Mouse (Mus musculus) limb, embryonic 11.5 days (tissue): ENCODE measurements around the gene Ptpa. TPM values are rescaled to one million over a fixed set of nuclear protein-coding genes. Genes with fewer than 3 reads are reported as not detected.
A peak's percentile ranks its signal among the peaks of the same experiment; 100 is the strongest.
"Not testable (repeated sequence)": the region's sequence is repeated elsewhere in the genome, so short reads cannot be mapped to it uniquely, and the experiment has no call there.

Experiments
- ATAC-seq: fragments of 200-750 bp; cut with Nextera tagmentation; 2 replicates; pipeline ENCODE4 v1.8.0; 2017; ENCODE audit warnings: low read depth; ENCODE audit not compliant: insufficient number of reproducible peaks, low FRiP score, low TSS enrichment
- DNase-seq: peaks from one replicate; pipeline ENCODE4 v3.0.0-alpha.2; 2015; ENCODE audit warnings: low spot score
- H3K27ac ChIP-seq: fragments of 300-500 bp; sonication (generic); replicated peaks from 2 replicates; pipeline ENCODE4 v1.5.1; 2014; ENCODE audit warnings: low read depth, mild to moderate bottlenecking, low read length
- H3K27me3 ChIP-seq: fragments of 300-500 bp; sonication (generic); 2 replicates; pipeline ENCODE4 v1.6.1; 2014; ENCODE audit warnings: mild to moderate bottlenecking, low read length, mixed read lengths; ENCODE audit not compliant: control insufficient read depth, insufficient read depth
- H3K36me3 ChIP-seq: fragments of 300-500 bp; sonication (generic); 2 replicates; pipeline ENCODE4 v1.6.1; 2014; ENCODE audit warnings: mild to moderate bottlenecking, low read length, moderate library complexity, mixed read lengths; ENCODE audit not compliant: control insufficient read depth, insufficient read depth
- H3K4me1 ChIP-seq: fragments of 300-500 bp; sonication (generic); 2 replicates; pipeline ENCODE4 v1.6.1; 2014; ENCODE audit warnings: low read length, mixed read lengths; ENCODE audit not compliant: control insufficient read depth, insufficient read depth
- H3K4me2 ChIP-seq: fragments of 300-500 bp; sonication (generic); 2 replicates; pipeline ENCODE4 v1.6.1; 2014; ENCODE audit warnings: low read depth, mild to moderate bottlenecking, moderate library complexity; ENCODE audit not compliant: severe bottlenecking
- H3K4me3 ChIP-seq: fragments of 300-500 bp; sonication (generic); 2 replicates; pipeline ENCODE4 v1.5.1; 2014; ENCODE audit warnings: low read depth, low read length
- H3K9ac ChIP-seq: fragments of 300-500 bp; sonication (generic); 2 replicates; pipeline ENCODE4 v1.6.1; 2014; ENCODE audit warnings: mild to moderate bottlenecking, low read length
- H3K9me3 ChIP-seq: fragments of 300-500 bp; sonication (generic); 2 replicates; pipeline ENCODE4 v1.6.1; 2016; ENCODE audit warnings: low read length; ENCODE audit not compliant: control insufficient read depth
- WGBS: fragments of 180-500 bp; shearing (Covaris S2); extraction: QIAGEN DNeasy Blood & Tissue Kit; methylation state at CpG from one replicate; pipeline ENCODE4 v1.1.7; 2014; 5-methylcytosine and 5-hydroxymethylcytosine counted together
- polyA plus RNA-seq: library from polyadenylated mRNA; unstranded; fragments of >200 nt; fragmentation: Nextera tagmentation; extraction: Ambion mirVana; gene quantifications from 2 replicates; pipeline ENCODE4 v1.2.1, GENCODE M21; 2014

The Ptpa gene
- polyA plus RNA-seq, 1 experiment from 2014 or later = 83.3 TPM

DNA sequence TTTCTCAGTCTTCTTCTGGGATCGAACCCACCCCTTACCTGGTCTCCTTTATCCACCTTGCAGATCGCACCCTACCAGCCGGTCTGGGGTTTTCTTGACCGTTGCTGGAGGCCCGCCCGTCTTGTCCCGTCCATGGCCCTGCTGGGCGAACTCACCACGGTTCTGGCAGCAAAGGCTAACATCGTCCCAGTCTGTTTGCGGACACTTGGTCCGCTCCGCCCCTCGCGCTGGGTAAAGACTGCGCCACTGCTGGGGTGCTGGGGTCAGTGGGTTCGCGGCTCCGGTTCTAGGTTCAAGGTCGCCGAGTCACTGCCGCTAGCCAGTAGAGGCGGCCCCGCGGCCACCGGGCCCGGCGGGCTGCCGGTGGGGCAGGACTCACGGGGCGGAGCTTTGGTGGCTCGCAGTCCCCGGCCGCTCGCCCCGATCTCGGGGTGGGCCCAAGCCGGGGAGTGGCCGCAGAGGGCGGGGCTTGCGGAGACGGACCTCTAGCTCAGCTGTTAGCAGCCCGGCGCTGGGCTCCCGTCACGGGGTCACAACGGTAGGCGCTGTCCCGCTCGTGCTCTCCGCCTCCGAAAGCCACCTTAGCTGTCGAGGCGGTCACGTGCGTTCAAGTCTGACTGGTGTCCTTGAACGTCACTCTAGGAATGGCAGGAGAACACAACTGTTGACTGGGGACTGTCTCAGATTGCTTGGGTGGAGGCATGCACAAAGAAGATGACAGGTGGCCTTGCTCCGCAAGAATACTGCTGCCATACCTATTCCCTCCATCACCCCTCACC lies 493 bp upstream of the Ptpa start, which contains the start of gene Crat:
Crat (minus strand) TSS at position 657 of the 779 bp plus-strand sequence.
- H3K4me2 ChIP-seq = peak within 1 kb of the TSS; percentile 81
- H3K36me3 ChIP-seq = no peaks in the 10 kb centered on the region
- WGBS = 1% methylated on average over 58 of the region's 58 CpGs
- no peaks in the 10 kb centered on the region for H3K9me3 ChIP-seq
- H3K27me3 ChIP-seq = no peaks in the 10 kb centered on the region
- DNase-seq (peak; percentile 83), ATAC-seq (peak; percentile 81)
- peak within 1 kb of the TSS; percentile 95 for H3K9ac ChIP-seq
- peak within 1 kb of the TSS; percentile 83 for H3K4me3 ChIP-seq
- H3K27ac ChIP-seq = peak within 1 kb of the TSS; percentile 98
- H3K4me1 ChIP-seq = peaks cover 25% of the 10 kb centered on the region

DNA sequence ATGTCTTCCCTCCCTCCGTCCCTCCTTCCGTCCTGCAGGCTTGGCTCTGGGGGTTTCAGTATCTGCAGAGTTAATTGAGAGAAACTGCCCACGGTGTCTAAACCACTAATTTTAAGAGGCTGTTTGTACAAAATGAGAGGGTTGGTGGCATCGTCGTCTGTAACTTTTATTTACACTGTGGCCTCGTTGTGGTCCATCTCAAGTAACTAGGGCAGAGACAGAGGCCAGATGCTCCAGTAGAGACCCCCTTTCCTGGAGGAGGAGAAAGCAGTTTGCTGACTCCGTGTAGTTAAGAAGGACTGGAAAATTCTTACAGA lies 768 bp downstream of the Ptpa start:
- Histone ChIP-seq H3K9ac (peak overlapping the region; percentile 95), H3K9me3 (no peaks in the 10 kb centered on the region), H3K27ac (peak overlapping the region; percentile 98), H3K4me1 (peaks cover 28% of the 10 kb centered on the region), H3K4me3 (peak overlapping the region; percentile 83), H3K36me3 (no peaks in the 10 kb centered on the region; the same call in 1 of the 2 replicates), H3K27me3 (no peaks in the 10 kb centered on the region), H3K4me2 (peak overlapping the region; percentile 81)
- WGBS = 0% methylated on average over 7 of the region's 7 CpGs
- DNase-seq = no peak
- ATAC-seq = no peak

DNA sequence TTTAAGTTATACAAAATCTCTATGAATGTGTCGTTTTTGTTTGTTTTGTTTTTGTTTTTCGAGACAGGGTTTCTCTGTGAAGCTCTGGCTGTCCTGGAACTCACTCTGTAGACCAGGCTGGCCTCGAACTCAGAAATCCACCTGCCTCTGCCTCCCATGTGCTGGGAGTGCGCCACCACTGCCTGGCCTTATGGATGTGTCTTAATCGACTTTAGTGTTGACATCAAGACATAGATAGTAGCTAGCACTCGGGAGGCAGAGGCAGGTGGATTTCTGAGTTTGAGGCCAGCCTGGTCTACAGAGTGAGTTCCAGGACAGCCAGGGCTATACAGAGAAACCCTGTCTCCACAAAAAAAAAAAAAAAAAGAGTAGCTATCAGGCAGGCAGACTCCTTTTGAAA lies 1.3 kb downstream of the Ptpa start:
- not testable (repeated sequence) for H3K4me2 ChIP-seq, H3K27me3 ChIP-seq, ATAC-seq, H3K4me3 ChIP-seq, DNase-seq, H3K36me3 ChIP-seq, H3K27ac ChIP-seq, H3K9me3 ChIP-seq, H3K9ac ChIP-seq
- 77% methylated on average over 6 of the region's 6 CpGs for WGBS
- H3K4me1 ChIP-seq = peaks cover 28% of the 10 kb centered on the region

DNA sequence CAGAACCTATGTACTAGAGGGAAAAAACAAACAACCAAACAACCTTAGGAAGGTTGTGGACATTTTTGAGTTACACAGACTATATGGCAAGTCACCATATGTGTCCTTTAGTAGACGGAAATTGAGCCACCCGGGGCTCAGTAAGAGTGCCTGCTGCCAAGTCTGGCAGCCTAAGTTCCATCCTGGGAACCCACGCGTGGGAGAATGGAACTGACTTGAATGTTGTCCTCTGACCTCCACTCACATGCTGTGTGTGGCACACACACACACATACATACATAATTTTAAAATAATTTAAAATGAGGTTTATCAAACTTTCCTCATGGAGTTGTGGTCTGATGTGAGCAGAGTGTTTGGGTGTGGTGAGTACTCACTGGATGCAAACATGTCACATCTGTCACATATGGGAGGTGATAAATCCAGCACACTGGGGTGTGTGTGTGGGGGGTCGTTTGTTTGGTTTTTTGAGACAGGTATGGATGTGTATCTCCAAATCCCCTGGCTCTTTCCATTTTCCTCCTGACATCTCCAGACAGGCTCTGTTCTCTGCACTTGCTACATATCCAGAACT lies 1.8 kb downstream of the Ptpa start:
- H3K27ac ChIP-seq = no peak overlapping the region
- H3K36me3 ChIP-seq = no peaks in the 10 kb centered on the region; the same call in 1 of the 2 replicates
- WGBS = 83% methylated on average over 5 of the region's 5 CpGs
- H3K4me2 ChIP-seq = no peak overlapping the region; the same call in 1 of the 2 replicates
- H3K9me3 ChIP-seq = no peaks in the 10 kb centered on the region
- no peaks in the 10 kb centered on the region for H3K27me3 ChIP-seq
- no peak overlapping the region for H3K9ac ChIP-seq
- DNase-seq = no peak
- ATAC-seq = no peak
- H3K4me1 ChIP-seq = peaks cover 28% of the 10 kb centered on the region
- H3K4me3 ChIP-seq = no peak overlapping the region

GRCm38 (mm10) chr2:30418259-30418658 lies 2.4 kb downstream of the Ptpa start:
- Histone ChIP-seq H3K9me3 (no peaks in the 10 kb centered on the region), H3K4me3 (0 out of 2 replicates have a peak overlapping the region, but pooled peaks have one; percentile 6), H3K36me3 (no peaks in the 10 kb centered on the region; the same call in 1 of the 2 replicates), H3K4me1 (peaks cover 28% of the 10 kb centered on the region), H3K27ac (no peak overlapping the region; the same call in 1 of the 2 replicates), H3K27me3 (no peaks in the 10 kb centered on the region), H3K9ac (peak overlapping the region; percentile 43; the same call in 1 of the 2 replicates), H3K4me2 (peak overlapping the region; percentile 37; the same call in 1 of the 2 replicates)
- DNase-seq (no peak), ATAC-seq (no peak)
- 66% methylated on average over 6 of the region's 6 CpGs for WGBS

DNA sequence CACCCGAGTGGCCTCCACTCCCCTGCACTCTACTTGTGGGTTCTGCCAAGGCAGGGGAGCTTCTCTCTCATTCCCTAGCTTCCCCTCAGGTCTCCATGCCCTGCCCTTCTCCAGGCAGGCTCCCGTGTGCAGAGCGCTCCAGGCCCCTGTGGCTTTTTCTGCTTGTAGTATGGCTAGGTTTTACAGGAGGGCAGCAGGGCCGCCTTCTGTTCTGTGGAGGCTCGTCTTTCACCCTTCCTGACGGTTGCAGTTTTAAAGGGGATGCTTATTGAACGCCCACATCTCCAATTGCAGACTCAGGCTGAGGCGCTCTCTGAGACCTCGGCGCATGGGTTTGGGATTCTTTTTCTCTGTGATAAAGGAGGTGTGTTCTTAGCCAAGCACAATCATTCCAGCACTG lies 3.3 kb downstream of the Ptpa start:
- peak; percentile 60 for DNase-seq
- H3K4me1 ChIP-seq = peaks cover 28% of the 10 kb centered on the region

GRCm38 (mm10) chr2:30421432-30421831 lies 5.6 kb downstream of the Ptpa start:
- no peak overlapping the region for H3K27ac ChIP-seq
- 84% methylated on average over 4 of the region's 4 CpGs for WGBS

More for the DNA sequence above, 3.3 kb downstream of the Ptpa start:
- peak overlapping the region; percentile 36; the same call in 1 of the 2 replicates for H3K27ac ChIP-seq
- no peaks in the 10 kb centered on the region for H3K9me3 ChIP-seq
- ATAC-seq = no peak
- H3K4me3 ChIP-seq = no peak overlapping the region
- 16% methylated on average over 10 of the region's 10 CpGs for WGBS
- H3K27me3 ChIP-seq = no peaks in the 10 kb centered on the region
- H3K4me2 ChIP-seq = peak overlapping the region; percentile 37
- H3K36me3 ChIP-seq = no peaks in the 10 kb centered on the region; the same call in 1 of the 2 replicates
- H3K9ac ChIP-seq = peak overlapping the region; percentile 57

DNA sequence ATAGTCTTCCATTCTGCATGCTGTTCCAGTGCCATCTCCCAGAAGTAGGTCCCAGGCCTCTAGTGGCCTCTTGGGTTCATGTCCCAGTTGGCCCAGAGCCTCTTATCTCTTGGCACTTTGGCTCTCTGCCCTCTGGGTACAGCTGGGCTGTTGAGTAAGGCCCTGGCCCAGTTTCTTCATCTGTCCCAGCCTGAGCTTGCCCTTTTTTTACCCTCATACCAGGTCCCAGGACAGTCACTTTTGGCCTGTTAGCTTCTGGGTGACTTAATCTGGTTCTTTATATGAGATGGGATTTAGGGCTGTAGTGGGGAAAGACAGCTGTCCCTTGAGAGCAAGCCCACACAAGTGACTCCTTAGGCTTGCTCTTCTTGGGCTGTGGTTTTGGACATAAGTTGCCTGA lies 13.3 kb downstream of the Ptpa start:
- DNase-seq (no peak), ATAC-seq (no peak)
- H3K27ac ChIP-seq = no peak overlapping the region
- peaks cover 37% of the 10 kb centered on the region for H3K36me3 ChIP-seq
- no peak overlapping the region for H3K4me3 ChIP-seq
- H3K9ac ChIP-seq = no peak overlapping the region
- H3K9me3 ChIP-seq = no peaks in the 10 kb centered on the region
- no peaks in the 10 kb centered on the region for H3K27me3 ChIP-seq
- no peak overlapping the region for H3K4me2 ChIP-seq
- H3K4me1 ChIP-seq = no peaks in the 10 kb centered on the region

More at GRCm38 (mm10) chr2:30421432-30421831, 5.6 kb downstream of the Ptpa start:
- Histone ChIP-seq H3K36me3 (no peaks in the 10 kb centered on the region; the same call in 1 of the 2 replicates), H3K9ac (no peak overlapping the region), H3K9me3 (no peaks in the 10 kb centered on the region), H3K4me2 (no peak overlapping the region), H3K27me3 (no peaks in the 10 kb centered on the region), H3K4me1 (peaks cover 22% of the 10 kb centered on the region), H3K4me3 (no peak overlapping the region)
- DNase-seq = no peak
- no peak for ATAC-seq
